Mouse (Mus musculus) lung, adult 2 months (tissue): Measurements from ENCODE around the gene Zfp692.

Experiments used
- CTCF ChIP-seq: fragments of 200-500 bp; IDR thresholded peaks from 2 replicates; pipeline ENCODE4 v1.5.1; 2011; ENCODE audit warnings: mild to moderate bottlenecking, low read length, control low read depth; ENCODE audit not compliant: insufficient read depth
- POLR2A ChIP-seq: fragments of 200-500 bp; IDR thresholded peaks from 2 replicates; pipeline ENCODE4 v1.6.1; 2011; ENCODE audit warnings: low read depth, mild to moderate bottlenecking, control low read depth, low read length, borderline replicate concordance; ENCODE audit errors: extremely low read depth

DNA sequence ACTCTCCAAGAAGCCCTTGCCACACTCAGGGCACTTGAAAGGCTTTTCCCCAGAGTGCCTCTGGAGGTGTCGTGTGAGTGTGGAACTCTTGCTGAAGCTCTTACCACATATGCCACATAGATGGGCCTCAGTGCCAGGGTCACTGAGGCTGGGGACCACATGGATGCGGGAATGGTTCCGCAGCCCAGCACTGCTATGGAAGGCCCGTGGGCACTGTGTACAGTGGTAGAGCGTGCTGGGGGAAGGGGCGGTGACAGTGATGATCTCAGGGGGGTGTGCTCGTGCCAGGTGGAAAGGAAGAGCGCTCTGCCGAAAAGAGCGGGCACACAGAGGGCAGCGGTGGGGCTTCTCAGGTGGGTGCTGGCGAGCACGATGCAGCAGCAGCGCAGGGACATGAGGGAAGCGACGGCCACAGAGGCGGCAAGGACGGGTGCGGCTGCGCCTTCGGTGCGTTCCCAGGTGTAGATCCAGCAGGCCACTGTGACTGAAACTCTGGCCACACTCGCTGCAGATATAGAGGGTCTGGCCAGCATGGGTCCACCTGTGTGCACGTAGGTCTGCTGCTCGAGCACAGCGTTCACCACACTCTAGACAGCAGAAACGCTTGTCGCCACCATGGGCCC is 10.0 kb downstream of the Zfp692 start:
- TF ChIP-seq CTCF (no peak), POLR2A (peak; percentile 20; the same call in 1 of the 2 replicates)
